Mouse (Mus musculus) liver, embryonic 14.5 days (tissue): ENCODE measurements at regions not wholly inside any gene's neighbourhood (a gene's known extent, or its start where the extent isn't known, plus 50 kb on each side); places are given as distances from the start of the nearest gene placed in this dataset.

Experiments
- CTCF ChIP-seq: IDR thresholded peaks from 2 replicates; pipeline ENCODE4 v1.5.1; 2016; ENCODE audit warnings: antibody characterized with exemption, low read depth, control low read depth
- EP300 ChIP-seq: IDR thresholded peaks from 2 replicates; pipeline ENCODE4 v1.6.1; 2016; ENCODE audit warnings: antibody characterized with exemption, low read depth

DNA sequence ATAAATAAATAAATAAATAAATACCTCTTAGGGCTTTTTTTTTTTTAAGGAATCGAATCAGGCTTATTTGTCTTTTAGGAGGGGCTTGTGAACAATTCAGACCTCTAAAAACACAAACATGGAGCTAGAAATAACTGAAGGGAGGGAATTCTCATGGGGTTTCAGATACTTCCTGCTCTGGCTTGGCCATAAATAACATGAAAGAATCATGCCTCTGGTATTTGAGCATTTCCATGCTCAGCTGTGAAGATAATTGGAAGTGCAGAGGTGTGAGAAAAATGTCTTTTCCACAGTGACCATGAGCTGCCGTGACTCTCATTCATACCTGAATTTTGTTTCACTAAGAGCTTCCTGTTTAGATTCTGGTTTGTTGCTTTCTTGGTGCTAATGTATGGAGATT, 86.3 kb upstream of the Itga1 start:
- TF ChIP-seq CTCF (no peak), EP300 (no peak)
